Mouse (Mus musculus) brain, embryonic 14.5 days (tissue): Measurements from ENCODE around the gene Ttll1.

Experiments
- CTCF ChIP-seq: fragments of 200-500 bp; IDR thresholded peaks from 2 replicates; pipeline ENCODE4 v1.5.1; 2012; ENCODE audit warnings: inconsistent platforms, mild to moderate bottlenecking, moderate library complexity, borderline replicate concordance; ENCODE audit not compliant: insufficient read depth, insufficient read length; ENCODE audit errors: extremely low read depth
- POLR2A ChIP-seq: fragments of 200-500 bp; IDR thresholded peaks from 2 replicates; pipeline ENCODE4 v1.6.1; 2012; ENCODE audit warnings: mild to moderate bottlenecking, inconsistent platforms, borderline replicate concordance; ENCODE audit not compliant: poor library complexity, insufficient read depth, insufficient read length, severe bottlenecking; ENCODE audit errors: extremely low read depth

- no peak for TF ChIP-seq CTCF
- TF ChIP-seq POLR2A: no peak
These were observed 19.1 kb upstream of the Ttll1 start for GRCm38 (mm10) chr15:83529765-83530164.
